Mouse (Mus musculus) embryonic stem cell, embryonic (primary cell): ENCODE measurements around the gene Serinc5.

ENCODE experiments used
- CTCF ChIA-PET, 4 experiments: fragments of 300-600 bp in 2 of 4; fragments of 350-600 bp in 2 of 4; sonication (Branson Sonifier 250); formaldehyde crosslinking; loops; one replicate each; lab custom pipeline; 2022; ENCODE audit warnings: inconsistent platforms in 2 of 4; lab: Charles Lee
- POLR2A ChIA-PET, 4 experiments: fragments of 300-600 bp in 2 of 4; fragments of 350-600 bp in 2 of 4; sonication (Branson Sonifier 250); formaldehyde crosslinking; loops; one replicate each; lab custom pipeline; 2022; ENCODE audit warnings: antibody characterized with exemption in 4 of 4, inconsistent platforms in 1 of 4; lab: Charles Lee

Serinc5 gene

DNA sequence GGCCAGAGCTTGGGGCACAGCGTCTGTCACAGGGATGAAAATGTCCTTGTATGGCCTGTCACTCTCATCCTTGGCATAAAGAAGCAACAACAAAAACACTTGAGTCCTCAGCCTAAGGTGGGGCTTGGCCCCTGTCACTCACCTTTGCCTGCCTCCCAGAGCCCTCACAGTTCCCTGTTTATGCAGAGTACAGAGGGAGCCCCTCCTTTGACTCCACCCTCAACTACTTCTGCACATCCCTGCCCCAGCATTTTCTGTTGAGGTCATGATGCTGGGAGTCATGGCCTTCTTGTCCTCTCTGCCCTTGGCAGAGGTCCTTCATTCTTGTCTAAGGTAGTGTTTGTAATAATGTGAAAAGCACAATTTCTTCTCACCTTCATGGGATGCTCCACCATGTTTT, 97.6 kb downstream of the Serinc5 start:
- CTCF ChIA-PET, result no interaction called here
- POLR2A ChIA-PET, result interaction anchor here in 1 of 4 experiments (1.7 kb wide), 1 partner anchor 98 kb away, joined by 6 read pairs; the partner anchor contains the start of gene Serinc5

DNA sequence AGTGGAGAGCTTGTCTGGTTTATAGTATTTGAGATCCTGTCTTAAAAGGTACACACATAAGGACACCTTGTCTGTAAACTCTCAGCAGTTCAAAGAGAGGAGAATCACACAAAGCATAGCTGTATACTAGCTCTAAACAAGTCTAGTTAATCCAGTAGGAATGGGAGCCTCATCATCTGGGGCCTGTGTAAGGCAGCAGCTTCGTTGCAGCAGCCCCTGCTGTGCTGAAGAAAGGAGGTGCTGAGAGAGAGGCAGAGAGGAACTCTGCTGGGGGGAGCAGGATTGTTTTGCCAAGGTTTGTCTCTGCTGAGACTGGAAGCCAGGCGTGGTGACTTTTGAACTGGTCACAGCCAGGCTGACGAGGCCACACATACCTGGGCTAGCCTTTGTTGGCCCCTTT, 98.6 kb downstream of the Serinc5 start:
- ChIA-PET POLR2A (interaction anchor here in 1 of 4 experiments (1.7 kb wide), 1 partner anchor 11 kb away, joined by 4 read pairs; no protein-coding TSS in a partner anchor), CTCF (no interaction called here)

DNA sequence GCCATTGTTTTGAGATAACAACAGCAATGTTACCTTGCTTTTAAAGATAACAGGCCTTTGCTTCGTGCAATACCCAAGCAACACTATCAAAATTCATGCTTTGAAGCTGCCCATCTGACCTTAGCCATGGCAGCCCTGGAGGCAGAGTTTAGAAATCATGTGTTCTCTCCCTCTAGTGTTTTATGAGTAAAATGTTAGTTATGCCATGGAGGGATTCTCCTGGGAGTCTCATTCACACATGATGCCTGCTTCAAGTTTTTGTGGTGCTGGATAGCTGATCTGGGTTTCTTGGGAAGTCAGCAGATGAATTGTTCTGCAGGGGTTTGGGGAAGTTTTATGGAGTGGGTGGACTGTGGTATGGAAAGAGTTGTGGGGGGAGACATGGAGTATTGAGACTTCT, 99.5 kb downstream of the Serinc5 start:
- ChIA-PET CTCF (interaction anchor here in 2 of 4 experiments (0.7 to 0.8 kb wide), 2 partner anchors 22 to 1425 kb away, joined by 3 to 5 read pairs; no protein-coding TSS in a partner anchor), POLR2A (interaction anchor here in 2 of 4 experiments (0.5 to 1.7 kb wide), 2 partner anchors 12 to 125 kb away, joined by 3 to 4 read pairs; no protein-coding TSS in a partner anchor)

DNA sequence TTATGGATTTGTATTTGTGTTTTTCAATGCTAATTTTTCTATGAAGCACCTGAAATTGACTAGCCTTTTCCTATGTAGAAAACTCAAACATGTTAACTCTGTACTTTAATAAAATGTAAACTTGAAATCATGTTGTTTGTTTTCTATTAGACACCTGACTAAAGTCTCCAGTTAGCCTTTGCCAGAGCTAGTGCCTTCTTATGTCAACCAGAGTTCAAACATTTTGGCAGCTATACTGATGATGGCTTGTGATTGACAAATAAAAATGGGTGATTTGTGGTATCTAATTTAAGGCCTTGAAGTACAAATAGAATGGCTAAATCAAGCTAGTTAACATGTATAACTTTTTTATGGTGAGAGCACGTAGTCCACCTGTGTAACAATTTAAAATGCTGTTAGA, 100.9 kb downstream of the Serinc5 start:
- ChIA-PET CTCF (no interaction called here), POLR2A (no interaction called here)

DNA sequence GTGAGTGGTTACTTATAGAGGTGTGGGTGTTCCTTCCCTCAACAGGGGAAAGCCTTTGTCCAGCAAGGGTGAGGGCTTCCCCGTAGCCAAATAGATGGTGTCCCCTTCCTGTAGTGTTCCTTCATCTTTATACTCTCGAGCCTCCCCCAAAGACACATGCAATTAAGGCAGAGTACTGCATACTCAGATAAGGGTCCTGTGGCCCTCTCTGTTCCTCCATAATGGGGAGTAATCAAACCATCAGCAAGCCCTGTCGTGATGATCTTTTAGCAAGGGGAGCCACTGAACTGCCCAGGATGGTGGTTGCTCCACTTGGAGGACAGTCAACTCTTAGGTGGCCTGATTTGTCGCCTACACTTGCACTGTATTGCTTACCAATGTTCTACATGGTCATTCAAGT, 101.7 kb downstream of the Serinc5 start:
- CTCF ChIA-PET, result no interaction called here

DNA sequence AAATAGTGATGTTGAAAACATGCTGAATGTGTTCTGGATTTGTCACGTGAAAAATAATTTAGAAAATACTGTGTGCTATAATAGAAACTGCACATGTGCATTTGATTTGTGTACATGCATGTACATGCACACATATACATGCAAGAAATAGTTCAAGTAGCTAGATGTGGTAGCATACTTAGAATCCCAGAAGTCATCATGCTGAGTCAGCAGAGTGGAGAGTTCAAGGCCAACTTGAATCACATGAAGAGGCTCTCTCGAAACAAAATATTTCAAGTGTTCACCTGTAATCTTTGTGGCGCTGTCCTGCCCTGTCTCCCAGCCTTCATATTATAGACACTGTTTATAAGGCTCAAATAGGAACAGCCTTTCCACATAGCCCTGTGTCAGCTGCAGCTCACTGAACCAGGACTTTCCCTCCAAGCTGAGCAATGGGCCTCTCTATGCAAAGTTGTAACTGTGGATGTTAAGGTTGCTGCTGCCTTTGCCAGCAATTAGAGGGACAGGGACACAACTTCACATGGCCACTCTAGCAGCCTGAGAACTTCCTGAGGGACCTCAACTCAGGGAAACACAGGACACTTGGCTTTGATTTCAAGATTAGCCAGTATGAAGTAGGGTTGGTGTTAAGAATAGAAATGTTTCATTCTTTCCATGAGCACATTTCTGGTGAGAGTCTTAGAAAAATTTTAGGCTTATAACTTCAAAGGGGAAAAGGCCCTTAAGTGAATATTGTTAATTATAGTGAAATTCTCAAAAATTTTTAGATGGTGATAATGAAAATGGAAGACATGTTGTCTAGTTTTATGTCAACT, 107.2 kb downstream of the Serinc5 start:
- CTCF ChIA-PET, result no interaction called here
- POLR2A ChIA-PET, result no interaction called here

More for the DNA sequence above, 101.7 kb downstream of the Serinc5 start:
- POLR2A ChIA-PET, result no interaction called here

DNA sequence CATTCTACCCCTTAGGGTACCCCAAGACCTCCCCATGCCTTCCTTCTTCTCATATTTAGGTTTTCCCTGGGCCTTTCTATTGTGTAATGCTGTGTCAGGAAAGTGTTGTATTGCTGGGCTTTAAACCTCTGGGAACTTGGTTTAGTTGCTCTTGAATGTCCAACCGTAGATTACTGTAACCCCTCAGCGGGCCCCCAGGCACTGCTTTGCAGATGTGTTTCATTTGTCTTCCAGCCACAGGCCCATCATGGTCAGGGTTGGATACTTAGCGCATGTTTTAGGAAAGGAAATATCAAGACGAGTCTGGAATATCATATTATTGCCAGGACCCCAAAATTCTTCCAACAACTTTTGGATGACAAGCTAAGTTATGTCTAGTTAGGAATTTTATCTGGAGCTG, 110.1 kb downstream of the Serinc5 start:
- POLR2A ChIA-PET, result no interaction called here
- CTCF ChIA-PET, result no interaction called here

DNA sequence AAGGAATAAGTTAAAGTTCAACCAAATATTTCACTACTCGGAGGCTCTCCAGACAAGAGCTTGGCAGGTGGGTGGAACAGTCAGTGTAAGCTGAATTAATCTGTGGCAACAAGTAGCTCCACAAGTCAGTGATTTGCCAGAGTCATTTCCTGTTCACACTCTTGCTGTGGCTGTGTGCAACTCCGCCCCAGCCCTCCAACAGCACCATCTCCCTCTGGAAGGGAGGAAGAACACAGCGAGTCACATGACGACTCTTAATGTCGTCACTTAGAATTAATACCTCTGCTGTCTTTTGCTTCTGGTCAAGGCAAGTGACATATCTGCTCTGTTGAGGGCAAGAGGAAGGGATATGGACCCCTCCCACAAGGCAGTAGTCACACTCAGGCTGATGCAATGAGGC, 111.5 kb downstream of the Serinc5 start:
- ChIA-PET CTCF (no interaction called here), POLR2A (no interaction called here)

DNA sequence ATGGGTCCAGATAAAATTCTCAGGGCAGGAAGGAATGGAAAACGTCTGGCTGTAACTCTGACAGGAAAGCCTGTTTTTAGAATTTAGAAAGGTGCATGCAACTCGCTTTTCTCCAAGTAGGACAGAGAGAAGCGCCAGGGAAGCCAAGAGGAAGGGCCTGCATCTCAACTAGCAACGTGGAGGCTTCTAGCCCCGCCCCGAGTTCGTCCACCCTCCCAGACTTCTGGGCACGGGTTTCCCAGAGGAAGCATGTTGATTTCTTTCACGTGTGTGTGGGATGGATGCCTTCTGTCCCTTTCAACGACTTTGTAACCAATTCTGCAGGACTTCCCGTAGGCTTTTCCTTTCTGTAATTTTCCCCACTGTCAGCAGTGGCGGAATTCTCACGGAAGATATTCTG, 118.9 kb downstream of the Serinc5 start:
- POLR2A ChIA-PET, result no interaction called here
- CTCF ChIA-PET, result interaction anchor here in 2 of 4 experiments (0.9 to 1.6 kb wide), 2 partner anchors 11 to 22 kb away, joined by 3 read pairs; no protein-coding TSS in a partner anchor

DNA sequence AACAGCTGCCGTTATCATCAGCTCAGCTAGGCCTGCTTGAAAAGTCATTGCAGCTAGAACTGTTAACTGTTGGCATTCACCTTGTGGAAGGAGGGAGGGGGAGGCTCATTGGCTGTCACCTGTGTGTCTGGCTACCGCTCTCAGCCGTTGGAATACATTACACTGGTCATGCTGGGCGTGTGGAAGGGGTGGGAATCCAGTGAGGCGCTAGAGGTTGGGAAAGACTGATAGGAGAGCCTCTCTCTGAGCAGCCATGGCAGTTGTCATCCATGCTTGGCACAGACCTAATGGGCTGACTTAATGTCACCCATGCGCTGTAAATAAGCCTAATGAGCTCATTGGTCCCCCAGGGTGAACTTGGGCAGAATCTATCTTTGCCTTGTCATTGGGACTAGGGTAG, 120.9 kb downstream of the Serinc5 start:
- ChIA-PET CTCF (interaction anchor here in 3 of 4 experiments (1.0 to 1.6 kb wide), 5 partner anchors 9 to 28 kb away, joined by 3 to 5 read pairs (median 4); no protein-coding TSS in a partner anchor), POLR2A (interaction anchor here in 2 of 4 experiments (0.6 to 1.9 kb wide), 3 partner anchors 121 to 412 kb away, joined by 4 to 6 read pairs (median 4); partner anchors contain the start of gene Serinc5 (in 2 of the 2))

DNA sequence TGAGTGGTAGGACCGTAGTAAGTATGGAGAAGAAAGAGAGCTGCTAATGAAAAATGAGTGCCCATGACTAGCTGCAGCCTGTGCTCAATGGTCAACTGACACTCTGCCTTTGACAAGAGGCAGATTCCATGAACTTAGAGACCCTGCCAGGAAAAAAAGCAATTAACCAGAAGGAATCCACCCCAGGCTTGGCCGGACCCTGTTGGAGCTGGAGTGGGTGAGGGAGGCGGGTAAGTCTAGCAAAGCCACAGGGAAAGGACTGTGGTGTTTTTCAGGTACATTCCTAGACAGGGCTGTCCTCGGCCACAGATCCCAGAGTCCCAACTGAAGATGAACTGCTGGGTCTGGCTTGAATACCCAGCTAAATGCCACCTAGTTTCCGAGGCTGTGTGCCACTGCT, 121.9 kb downstream of the Serinc5 start:
- ChIA-PET CTCF (interaction anchor here (0.6 to 1.7 kb wide), 14 partner anchors 8 to 1051 kb away, joined by 3 to 5 read pairs (median 4); no protein-coding TSS in a partner anchor), POLR2A (interaction anchor here in 2 of 4 experiments (0.5 to 1.9 kb wide), 4 partner anchors 122 to 1034 kb away, joined by 3 to 4 read pairs (median 4); partner anchors contain the start of gene Serinc5 (in 2 of the 2))

DNA sequence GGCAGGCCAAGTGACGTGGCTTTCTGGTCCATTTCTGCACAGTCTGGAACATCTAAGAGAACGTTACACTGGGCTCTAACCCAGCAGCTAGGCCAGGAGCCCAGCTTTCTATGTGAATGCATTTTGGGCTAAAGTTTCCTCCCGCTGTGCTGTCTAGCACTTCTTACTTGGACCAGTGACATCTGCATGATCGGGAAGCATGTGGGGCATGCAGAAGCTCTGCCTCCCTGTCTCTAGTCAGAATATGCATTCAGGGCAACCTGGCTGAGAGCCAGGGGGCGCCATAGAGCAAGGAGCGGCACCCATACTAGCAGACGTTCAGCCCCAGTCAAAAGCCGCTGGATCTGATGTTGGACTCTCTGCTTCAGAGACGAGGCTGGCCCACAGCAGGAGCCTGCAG, 122.4 kb downstream of the Serinc5 start:
- POLR2A ChIA-PET, result interaction anchor here in 2 of 4 experiments (0.6 to 1.9 kb wide), 4 partner anchors 25 to 768 kb away, joined by 3 to 4 read pairs (median 4); partner anchors contain the start of gene Serinc5 (in 2 of the 2)
- CTCF ChIA-PET, result interaction anchor here (0.6 to 1.7 kb wide), 15 partner anchors 8 to 1599 kb away, joined by 3 to 5 read pairs (median 3); no protein-coding TSS in a partner anchor

DNA sequence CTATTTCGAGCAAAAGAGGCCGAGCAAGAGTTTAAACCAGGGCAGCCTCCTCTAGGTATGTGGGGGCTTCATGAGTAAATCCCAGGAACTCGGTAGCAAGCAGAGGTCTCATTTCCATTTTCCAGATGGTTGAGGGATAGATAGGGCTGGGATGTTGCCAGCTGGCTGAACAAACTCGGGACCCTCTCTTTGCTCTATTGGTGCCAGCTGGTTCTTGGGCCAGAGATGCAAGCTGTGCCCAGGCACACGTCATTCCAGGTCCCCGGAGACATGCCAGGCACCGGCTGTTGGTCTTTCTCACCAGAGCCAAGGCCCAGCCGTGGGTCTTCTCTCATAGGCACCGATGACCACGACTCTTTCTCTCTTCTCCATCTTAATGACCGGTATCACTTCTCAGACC, 122.8 kb downstream of the Serinc5 start:
- POLR2A ChIA-PET, result interaction anchor here in 1 of 4 experiments (0.6 kb wide), 1 partner anchor 24 kb away, joined by 3 read pairs; no protein-coding TSS in a partner anchor

DNA sequence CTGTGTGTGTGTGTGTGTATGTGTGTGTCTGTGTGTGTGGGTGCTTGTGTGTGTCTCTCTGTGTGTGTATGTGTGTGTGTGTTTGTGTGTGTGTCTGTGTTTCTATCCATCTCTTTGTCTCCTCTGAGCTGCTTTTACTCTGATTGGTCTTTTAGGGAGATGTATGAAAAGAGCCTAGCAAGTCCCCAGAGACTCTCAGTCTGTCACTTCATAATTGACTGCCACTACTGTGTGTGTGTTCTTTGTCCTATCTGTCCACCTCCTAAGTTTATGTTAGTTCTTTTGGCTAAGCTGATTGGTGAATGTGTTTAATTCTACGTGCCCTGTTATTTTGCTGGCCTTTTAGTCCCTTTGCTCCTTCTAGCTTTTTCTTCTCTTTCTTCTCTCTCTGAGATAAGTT, 124.8 kb downstream of the Serinc5 start:
- CTCF ChIA-PET, result no interaction called here
- POLR2A ChIA-PET, result no interaction called here

More for the DNA sequence above, 122.8 kb downstream of the Serinc5 start:
- CTCF ChIA-PET, result interaction anchor here in 3 of 4 experiments (0.6 to 1.7 kb wide), 6 partner anchors 8 to 1598 kb away, joined by 3 to 5 read pairs (median 4); no protein-coding TSS in a partner anchor

DNA sequence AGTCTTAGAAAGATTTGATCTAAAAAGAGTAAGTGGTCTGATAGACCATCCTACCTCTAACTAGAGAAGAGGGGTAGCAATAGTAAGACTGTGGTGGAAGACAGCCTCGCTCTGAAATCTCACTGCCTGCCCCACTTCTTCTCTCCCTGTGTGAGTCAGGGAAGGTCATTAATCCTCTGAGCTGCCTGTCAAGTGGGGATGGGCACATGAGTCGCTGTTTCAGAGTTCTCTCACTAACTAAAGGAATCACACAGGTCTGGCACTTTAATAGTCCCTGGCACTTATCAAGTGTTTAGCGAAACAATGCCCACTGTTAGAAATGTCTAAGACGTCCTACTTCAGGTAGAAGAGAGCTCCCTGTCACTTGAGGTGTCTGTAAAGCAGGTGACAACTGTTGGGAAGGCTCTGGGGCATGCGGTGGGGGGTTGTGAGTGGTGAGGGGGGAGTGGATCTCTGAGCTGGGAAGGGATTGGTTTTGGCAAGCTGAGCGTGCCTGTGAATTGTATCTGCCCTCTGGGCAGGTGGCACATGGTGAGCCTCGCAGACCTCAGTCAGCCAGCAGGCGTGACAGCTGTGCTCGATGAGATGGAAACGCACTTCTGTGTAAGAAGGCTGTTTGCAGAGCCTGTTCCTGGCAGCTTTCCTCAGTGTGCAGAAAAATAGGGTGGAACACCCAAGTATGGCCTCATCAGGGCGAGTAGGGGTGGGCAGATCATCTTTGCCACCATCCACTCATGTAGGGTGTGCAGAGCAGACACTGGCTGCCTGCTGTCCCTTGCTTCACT, 125.8 kb downstream of the Serinc5 start:
- ChIA-PET POLR2A (interaction anchor here in 1 of 4 experiments (0.5 kb wide), 1 partner anchor 79 kb away, joined by 3 read pairs; no protein-coding TSS in a partner anchor), CTCF (interaction anchor here in 3 of 4 experiments (0.6 to 0.9 kb wide), 4 partner anchors 14 to 288 kb away, joined by 3 to 18 read pairs (median 4); no protein-coding TSS in a partner anchor)

DNA sequence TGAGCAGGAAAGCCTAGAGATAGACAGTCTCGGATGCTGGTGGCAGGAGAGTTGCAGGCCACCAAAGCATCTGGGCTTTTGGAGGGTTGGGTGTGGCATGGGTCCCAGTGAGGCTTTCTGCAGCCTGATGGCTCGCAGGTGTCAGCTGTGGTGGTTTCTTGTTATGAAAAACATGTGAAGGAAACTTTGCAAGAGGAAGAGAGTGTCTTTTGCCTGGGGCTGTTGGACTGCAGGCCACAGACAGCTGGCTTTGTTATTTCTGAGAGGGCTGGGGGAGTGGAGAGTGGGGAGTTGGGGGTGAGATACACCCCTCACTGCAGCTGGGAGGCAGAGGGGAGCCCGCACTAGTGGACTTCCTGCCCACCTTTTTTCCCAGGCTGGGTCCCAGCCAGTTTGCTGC, 127.9 kb downstream of the Serinc5 start:
- POLR2A ChIA-PET, result no interaction called here
- CTCF ChIA-PET, result interaction anchor here in 2 of 4 experiments (1.2 to 3.7 kb wide), 2 partner anchors 12 to 158 kb away, joined by 3 to 12 read pairs; no protein-coding TSS in a partner anchor

DNA sequence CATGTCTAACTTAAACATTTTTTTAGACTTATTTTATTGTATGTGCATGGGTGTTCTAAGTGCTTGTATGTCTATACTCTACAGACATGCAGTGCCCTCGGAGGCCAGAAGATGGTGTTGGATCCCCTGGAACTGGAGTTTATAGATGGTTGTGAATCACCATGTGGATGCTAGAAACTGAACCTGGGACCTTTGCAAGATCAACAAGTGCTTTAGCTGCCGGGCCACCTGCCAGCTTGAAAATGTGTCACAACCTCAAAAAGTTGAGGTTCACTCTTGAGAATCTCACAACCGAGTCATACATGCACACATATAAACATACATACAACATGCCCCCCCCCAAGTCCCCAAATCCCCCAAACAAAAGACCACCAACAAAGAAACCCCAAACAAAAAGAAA, 129.0 kb downstream of the Serinc5 start:
- ChIA-PET POLR2A (no interaction called here), CTCF (interaction anchor here in 2 of 4 experiments (1.5 to 3.7 kb wide), 4 partner anchors 8 to 831 kb away, joined by 3 to 12 read pairs (median 5); no protein-coding TSS in a partner anchor)

DNA sequence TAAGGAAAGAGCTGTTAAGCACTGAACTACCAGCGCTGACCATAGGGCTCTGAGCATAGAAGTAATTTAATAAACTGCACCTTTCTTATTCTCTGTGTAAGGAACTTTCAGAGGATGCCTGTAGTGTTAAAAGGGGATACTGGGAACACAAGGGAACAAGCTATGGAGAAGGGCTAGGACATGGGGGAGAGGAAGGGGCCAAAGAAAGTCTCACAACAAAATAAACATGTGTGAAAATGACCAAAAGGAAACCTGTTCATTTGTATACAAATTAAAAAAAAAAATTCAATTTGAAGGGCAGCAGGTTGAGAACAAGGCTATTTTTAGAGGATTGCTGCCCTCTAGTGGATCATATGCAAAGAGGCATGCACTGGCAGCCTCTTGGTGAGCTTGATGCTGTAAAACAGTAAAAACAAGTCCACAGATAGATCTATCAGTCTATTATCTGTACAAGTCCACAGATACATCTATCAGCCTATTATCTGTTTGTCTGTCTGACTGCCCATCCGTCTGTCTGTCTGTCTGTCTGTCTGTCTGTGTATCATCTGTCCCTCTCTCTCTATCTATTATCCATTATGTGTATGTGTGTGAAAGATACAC, 129.9 kb downstream of the Serinc5 start:
- POLR2A ChIA-PET, result interaction anchor here in 2 of 4 experiments (0.6 to 1.4 kb wide), 4 partner anchors 130 to 891 kb away, joined by 3 to 6 read pairs (median 4); partner anchors contain the start of gene Serinc5 (in 1 of the 2)
- CTCF ChIA-PET, result interaction anchor here (0.5 to 3.7 kb wide), 24 partner anchors 8 to 930 kb away, joined by 3 to 12 read pairs (median 4); no protein-coding TSS in a partner anchor
